ENCODE assay signal across 22 mouse cellular contexts in genomic region chr6:107513716-107514115, GRCm38 (mm10). TPM values are rescaled to one million over a fixed set of nuclear protein-coding genes. Genes with fewer than 3 reads are reported as not detected.
DNase-seq lines count a peak whose midpoint lies in the region; ATAC-seq lines count a peak whose summit lies in the region.
"Had no signal": no experiment of that assay in that cellular context is flagged by ENCODE, and none has a peak within 500 bp of the region (broad histone marks: within the 10 kb centered on the region; RNA-seq: fewer than 3 reads in every experiment).

No protein-coding gene starts in this region.

- H3K4me2 ChIP-seq in midbrain, embryonic 15.5 days: no peak overlapping the region
- H3K4me2 ChIP-seq: embryonic facial prominence, embryonic 15.5 days; heart, embryonic 11.5 days; heart, embryonic 15.5 days; hindbrain, embryonic 13.5 days had no signal

- 67% methylated on average over 4 of the region's 4 CpGs for WGBS in midbrain, embryonic 15.5 days
- 88% methylated on average over 4 of the region's 4 CpGs for WGBS in midbrain, embryonic 10.5 days

- peak; percentile 99 for ATAC-seq in frontal cortex, adult (ENCODE audit: low TSS enrichment)
- peak; percentile 54; the same call in 1 of the 2 replicates for ATAC-seq in midbrain, embryonic 15.5 days (replicated peaks)
- ATAC-seq: hindbrain, postnatal 0 days had no signal

- no peaks in the 10 kb centered on the region for H3K36me3 ChIP-seq in midbrain, embryonic 15.5 days (replicated peaks)
- H3K36me3 ChIP-seq in midbrain, embryonic 10.5 days: no peaks in the 10 kb centered on the region
- H3K36me3 ChIP-seq: embryonic facial prominence, embryonic 15.5 days; forebrain, embryonic 10.5 days; heart, embryonic 15.5 days; hindbrain, embryonic 13.5 days had no signal

- H3K27me3 ChIP-seq in midbrain, embryonic 15.5 days (replicated peaks): no peaks in the 10 kb centered on the region
- no peaks in the 10 kb centered on the region for H3K27me3 ChIP-seq in midbrain, embryonic 10.5 days (ENCODE audit: low read depth, poor library complexity, severe bottlenecking)
- H3K27me3 ChIP-seq: embryonic facial prominence, embryonic 15.5 days; heart, embryonic 15.5 days; hindbrain, embryonic 13.5 days had no signal

- H3K4me3 ChIP-seq in midbrain, embryonic 15.5 days: no peak overlapping the region
- no peak overlapping the region for H3K4me3 ChIP-seq in midbrain, embryonic 10.5 days
- H3K4me3 ChIP-seq: embryonic facial prominence, embryonic 15.5 days; erythroblast, embryonic 14.5 days; forebrain, embryonic 10.5 days; heart, embryonic 15.5 days; hindbrain, embryonic 13.5 days had no signal

- H3K27ac ChIP-seq in midbrain, embryonic 15.5 days: no peak overlapping the region
- no peak overlapping the region for H3K27ac ChIP-seq in midbrain, embryonic 10.5 days (replicated peaks)
- H3K27ac ChIP-seq: embryonic facial prominence, embryonic 15.5 days; forebrain, embryonic 10.5 days; heart, embryonic 15.5 days; hindbrain, embryonic 13.5 days; hindbrain, postnatal 0 days had no signal

- H3K9me3 ChIP-seq in midbrain, embryonic 15.5 days: no peaks in the 10 kb centered on the region
- H3K9me3 ChIP-seq in midbrain, embryonic 10.5 days (replicated peaks): no peaks in the 10 kb centered on the region
- H3K9me3 ChIP-seq: embryonic facial prominence, embryonic 15.5 days; forebrain, embryonic 10.5 days; heart, embryonic 15.5 days; hindbrain, embryonic 13.5 days had no signal

- no peak overlapping the region for H3K9ac ChIP-seq in midbrain, embryonic 15.5 days
- H3K9ac ChIP-seq: embryonic facial prominence, embryonic 15.5 days; heart, embryonic 15.5 days; hindbrain, embryonic 13.5 days had no signal

- H3K4me1 ChIP-seq in midbrain, embryonic 15.5 days: no peaks in the 10 kb centered on the region
- H3K4me1 ChIP-seq in midbrain, embryonic 10.5 days: no peaks in the 10 kb centered on the region
- H3K4me1 ChIP-seq: embryonic facial prominence, embryonic 15.5 days; forebrain, embryonic 10.5 days; heart, embryonic 15.5 days; hindbrain, embryonic 13.5 days had no signal

- no peak for DNase-seq in frontal cortex, postnatal 14 days (ENCODE audit: low spot score in 2 of 2)
- no peak for DNase-seq in midbrain, embryonic 10.5 days (ENCODE audit: low spot score)
- DNase-seq in brain, adult 2 months (ENCODE audit: low read depth, low spot score): peak; percentile 68
- DNase-seq in telencephalon, adult 2 months (ENCODE audit: low read depth, low spot score): peak; percentile 54
- DNase-seq: adrenal gland, adult 2 months; adrenal gland, postnatal 25 days; cerebellum, adult 11 months; cerebellum, adult 8-10 months; cerebellum, postnatal 14 days; embryo, embryonic 11 days; gastrocnemius, postnatal 10 days; heart, adult 18-20 months; heart, postnatal 14 days had no signal

RNA-seq across cellular contexts. Expression of gene Lrrn1, which starts 15.9 kb away (rescaled TPM):
- polyA plus RNA-seq in midbrain, embryonic 15.5 days (2015; fragmentation: Nextera tagmentation; extraction: Ambion mirVana): 58.2 and 58.4 TPM in 2 replicates
- polyA plus RNA-seq in midbrain, embryonic 10.5 days (2016; fragmentation: Nextera tagmentation; extraction: Ambion mirVana): 73.2 and 90.6 TPM in 2 replicates
- polyA plus RNA-seq: erythroblast, embryonic 14.5 days had no signal

Comparison
In these comparisons a context has a peak if more than half of its experiments do, and no peak if none do; other contexts are left out.
1. DNase-seq: peak in brain, adult 2 months (single experiment) and telencephalon, adult 2 months (single experiment); none in frontal cortex, postnatal 14 days (0 of 2) and midbrain, embryonic 10.5 days (single experiment).